Mouse (Mus musculus): ENCODE data around the gene Wfdc15a. TPM values are rescaled to one million over a fixed set of nuclear protein-coding genes. Genes with fewer than 3 reads are reported as not detected.

Wfdc15a gene
- polyA plus RNA-seq, 1 experiment from 2014 or later = not detected

- no peaks in the 10 kb centered on the region for H3K9me3 ChIP-seq
- no peak overlapping the region for H3K9ac ChIP-seq
- 78% methylated on average over 3 of the region's 3 CpGs for WGBS
- no peak overlapping the region for H3K27ac ChIP-seq (replicated peaks)
- H3K4me1 ChIP-seq (replicated peaks) = peaks cover 17% of the 10 kb centered on the region
- H3K4me2 ChIP-seq = no peak overlapping the region
- H3K27me3 ChIP-seq = peaks cover 38% of the 10 kb centered on the region
- H3K4me3 ChIP-seq = no peak overlapping the region
- no peaks in the 10 kb centered on the region for H3K36me3 ChIP-seq
- no peak for ATAC-seq (ENCODE audit: low FRiP score, low read depth)
Measured at GRCm38 (mm10) chr2:164173394-164173793, 26.5 kb downstream of the Wfdc15a start.

- ATAC-seq (ENCODE audit: low FRiP score, low read depth) = no peak
- no peaks in the 10 kb centered on the region for H3K9me3 ChIP-seq
- H3K4me1 ChIP-seq (replicated peaks) = peaks cover 25% of the 10 kb centered on the region
- no peak within 1 kb of the TSS for H3K27ac ChIP-seq (replicated peaks)
- WGBS = under 1% methylated on average over 27 of the region's 29 CpGs
- H3K27me3 ChIP-seq = peaks cover 63% of the 10 kb centered on the region
- H3K4me3 ChIP-seq = peak within 1 kb of the TSS; percentile 32
- no peaks in the 10 kb centered on the region for H3K36me3 ChIP-seq
- no peak within 1 kb of the TSS for H3K9ac ChIP-seq
- H3K4me2 ChIP-seq = peak within 1 kb of the TSS; percentile 63
Measured at GRCm38 (mm10) chr2:164170902-164171301, 29.0 kb downstream of the Wfdc15a start, which contains the start of gene Kcns1. Gene Kcns1 (minus strand): TSS chr2:164171113.

- H3K27ac ChIP-seq (replicated peaks) = no peak overlapping the region
- peaks cover 25% of the 10 kb centered on the region for H3K4me1 ChIP-seq (replicated peaks)
- ATAC-seq (ENCODE audit: low FRiP score, low read depth) = no peak
- H3K9me3 ChIP-seq = no peaks in the 10 kb centered on the region
- 3% methylated on average over 11 of the region's 11 CpGs for WGBS
- peak overlapping the region; percentile 63 for H3K4me2 ChIP-seq
- H3K36me3 ChIP-seq = no peaks in the 10 kb centered on the region
- H3K9ac ChIP-seq = no peak overlapping the region
- H3K4me3 ChIP-seq = peak overlapping the region; percentile 32; the same call in 1 of the 2 replicates
- peaks cover 63% of the 10 kb centered on the region for H3K27me3 ChIP-seq
Measured at GRCm38 (mm10) chr2:164170326-164170725, 29.6 kb downstream of the Wfdc15a start.

GRCm38 (mm10) chr2:164168571-164168946, 31.4 kb downstream of the Wfdc15a start:
- Histone ChIP-seq H3K9me3 (no peaks in the 10 kb centered on the region), H3K27me3 (peaks cover 63% of the 10 kb centered on the region), H3K4me2 (peak overlapping the region; percentile 67), H3K9ac (no peak overlapping the region), H3K4me1 (replicated peaks) (peaks cover 25% of the 10 kb centered on the region), H3K36me3 (no peaks in the 10 kb centered on the region), H3K27ac (replicated peaks) (no peak overlapping the region), H3K4me3 (peak overlapping the region; percentile 42)
- ATAC-seq (ENCODE audit: low FRiP score, low read depth) = peak; percentile 68
- WGBS = 9% methylated on average over 42 of the region's 42 CpGs

GRCm38 (mm10) chr2:164167752-164168570, 32.0 kb downstream of the Wfdc15a start:
- Histone ChIP-seq H3K9ac (peak overlapping the region; percentile 33), H3K4me2 (peak overlapping the region; percentile 67), H3K27me3 (peaks cover 63% of the 10 kb centered on the region), H3K4me1 (replicated peaks) (peaks cover 25% of the 10 kb centered on the region), H3K36me3 (no peaks in the 10 kb centered on the region), H3K9me3 (no peaks in the 10 kb centered on the region), H3K27ac (replicated peaks) (no peak overlapping the region), H3K4me3 (peak overlapping the region; percentile 42)
- 12% methylated on average over 90 of the region's 90 CpGs for WGBS
- ATAC-seq (ENCODE audit: low FRiP score, low read depth) = peak; percentile 70

- no peak overlapping the region for H3K4me3 ChIP-seq
- peaks cover 40% of the 10 kb centered on the region for H3K27me3 ChIP-seq
- H3K4me1 ChIP-seq (replicated peaks) = peaks cover 13% of the 10 kb centered on the region
- no peaks in the 10 kb centered on the region for H3K36me3 ChIP-seq
- no peaks in the 10 kb centered on the region for H3K9me3 ChIP-seq
- H3K27ac ChIP-seq (replicated peaks) = no peak overlapping the region
- H3K4me2 ChIP-seq = no peak overlapping the region
- WGBS = 94% methylated on average over 5 of the region's 5 CpGs
- ATAC-seq (ENCODE audit: low FRiP score, low read depth) = no peak
- no peak overlapping the region for H3K9ac ChIP-seq
Measured at GRCm38 (mm10) chr2:164164941-164165340, 35.0 kb downstream of the Wfdc15a start.

- Histone ChIP-seq H3K4me2 (no peak overlapping the region), H3K27me3 (peaks cover 7% of the 10 kb centered on the region), H3K36me3 (no peaks in the 10 kb centered on the region), H3K9ac (no peak overlapping the region), H3K27ac (replicated peaks) (no peak overlapping the region), H3K9me3 (no peaks in the 10 kb centered on the region), H3K4me1 (replicated peaks) (no peaks in the 10 kb centered on the region), H3K4me3 (no peak overlapping the region)
- no peak for ATAC-seq (ENCODE audit: low FRiP score, low read depth)
- WGBS = 88% methylated on average over 11 of the region's 11 CpGs
Measured at GRCm38 (mm10) chr2:164161515-164162055, 38.3 kb downstream of the Wfdc15a start.

- Histone ChIP-seq H3K27ac (replicated peaks) (no peak overlapping the region), H3K36me3 (peaks cover 4% of the 10 kb centered on the region; the same call in 1 of the 2 replicates), H3K4me2 (no peak overlapping the region), H3K4me1 (replicated peaks) (no peaks in the 10 kb centered on the region), H3K27me3 (no peaks in the 10 kb centered on the region), H3K9me3 (no peaks in the 10 kb centered on the region), H3K9ac (no peak overlapping the region), H3K4me3 (no peak overlapping the region)
- ATAC-seq (ENCODE audit: low FRiP score, low read depth) = no peak
- 88% methylated on average over 2 of the region's 2 CpGs for WGBS
Measured at GRCm38 (mm10) chr2:164158838-164159237, 41.1 kb downstream of the Wfdc15a start.

GRCm38 (mm10) chr2:164156158-164156557, 43.8 kb downstream of the Wfdc15a start:
- H3K4me2 ChIP-seq = no peak overlapping the region
- WGBS = 89% methylated on average over 7 of the region's 7 CpGs
- H3K27me3 ChIP-seq = no peaks in the 10 kb centered on the region
- no peak overlapping the region for H3K9ac ChIP-seq
- no peaks in the 10 kb centered on the region for H3K4me1 ChIP-seq (replicated peaks)
- peaks cover 14% of the 10 kb centered on the region for H3K36me3 ChIP-seq
- no peaks in the 10 kb centered on the region for H3K9me3 ChIP-seq
- no peak overlapping the region for H3K4me3 ChIP-seq
- no peak for ATAC-seq (ENCODE audit: low FRiP score, low read depth)
- H3K27ac ChIP-seq (replicated peaks) = no peak overlapping the region

- H3K27me3 ChIP-seq = no peaks in the 10 kb centered on the region
- no peak overlapping the region for H3K4me3 ChIP-seq
- 94% methylated on average over 10 of the region's 10 CpGs for WGBS
- no peaks in the 10 kb centered on the region for H3K9me3 ChIP-seq
- no peaks in the 10 kb centered on the region for H3K4me1 ChIP-seq (replicated peaks)
- H3K36me3 ChIP-seq = peaks cover 14% of the 10 kb centered on the region
- H3K9ac ChIP-seq = no peak overlapping the region
- H3K27ac ChIP-seq (replicated peaks) = no peak overlapping the region
- ATAC-seq (ENCODE audit: low FRiP score, low read depth) = no peak
- H3K4me2 ChIP-seq = no peak overlapping the region
Measured at GRCm38 (mm10) chr2:164154007-164154406, 45.9 kb downstream of the Wfdc15a start.

GRCm38 (mm10) chr2:164152341-164152740, 47.6 kb downstream of the Wfdc15a start:
- WGBS = 93% methylated on average over 11 of the region's 11 CpGs
- Histone ChIP-seq H3K36me3 (peaks cover 14% of the 10 kb centered on the region), H3K4me3 (no peak overlapping the region), H3K9me3 (no peaks in the 10 kb centered on the region), H3K4me2 (no peak overlapping the region), H3K9ac (no peak overlapping the region), H3K27me3 (no peaks in the 10 kb centered on the region), H3K4me1 (replicated peaks) (no peaks in the 10 kb centered on the region), H3K27ac (replicated peaks) (no peak overlapping the region)
- no peak for ATAC-seq (ENCODE audit: low FRiP score, low read depth)

- Histone ChIP-seq H3K4me3 (no peak overlapping the region), H3K27ac (replicated peaks) (no peak overlapping the region), H3K9me3 (no peaks in the 10 kb centered on the region), H3K9ac (no peak overlapping the region), H3K4me2 (no peak overlapping the region), H3K27me3 (no peaks in the 10 kb centered on the region), H3K4me1 (replicated peaks) (no peaks in the 10 kb centered on the region), H3K36me3 (peaks cover 14% of the 10 kb centered on the region)
- no peak for ATAC-seq (ENCODE audit: low FRiP score, low read depth)
- WGBS = 39% methylated on average over 14 of the region's 14 CpGs
Measured at GRCm38 (mm10) chr2:164150086-164150760, 49.7 kb downstream of the Wfdc15a start.
